In genomic region chr13:5242782-5243181, GRCm38 (mm10) we compare ENCODE assay signal across 17 mouse cellular contexts.
"Had no signal": no experiment of that assay in that cellular context is flagged by ENCODE, and none has a peak within 500 bp of the region (broad histone marks: within the 10 kb centered on the region; RNA-seq: fewer than 3 reads in every experiment).

No protein-coding gene starts in this region.

- H3K9ac ChIP-seq: limb, embryonic 15.5 days; liver, embryonic 12.5 days; lung, embryonic 15.5 days; midbrain, embryonic 15.5 days; neural tube, embryonic 13.5 days had no signal

- H3K27me3 ChIP-seq: limb, embryonic 15.5 days; liver, embryonic 12.5 days; lung, embryonic 15.5 days; megakaryocyte, embryonic 14.5 days; midbrain, embryonic 15.5 days; neural tube, embryonic 13.5 days had no signal

- H3K4me2 ChIP-seq: limb, embryonic 15.5 days; liver, embryonic 12.5 days; lung, embryonic 15.5 days; midbrain, embryonic 11.5 days; midbrain, embryonic 15.5 days; neural tube, embryonic 13.5 days had no signal

- DNase-seq: kidney, postnatal 14 days; layer of hippocampus, adult 9-11 months; layer of hippocampus, postnatal 36 days; lung, postnatal 14 days; retina, postnatal 1 day; right cerebral cortex, postnatal 4 days; spleen, adult 18-20 months; thymus, adult 2 months; thymus, postnatal 25 days had no signal

- H3K9me3 ChIP-seq: limb, embryonic 15.5 days; liver, embryonic 12.5 days; lung, embryonic 15.5 days; midbrain, embryonic 15.5 days; neural tube, embryonic 13.5 days had no signal

- ATAC-seq: liver, embryonic 12.5 days; midbrain, embryonic 15.5 days had no signal

- H3K36me3 ChIP-seq: limb, embryonic 15.5 days; liver, embryonic 12.5 days; lung, embryonic 15.5 days; midbrain, embryonic 15.5 days; neural tube, embryonic 13.5 days had no signal

- H3K4me3 ChIP-seq: limb, embryonic 15.5 days; liver, embryonic 12.5 days; lung, embryonic 15.5 days; megakaryocyte, embryonic 14.5 days; midbrain, embryonic 15.5 days; neural tube, embryonic 13.5 days had no signal

- H3K27ac ChIP-seq: limb, embryonic 15.5 days; liver, embryonic 12.5 days; lung, embryonic 15.5 days; macrophage; midbrain, embryonic 15.5 days; neural tube, embryonic 13.5 days had no signal

- H3K4me1 ChIP-seq: limb, embryonic 15.5 days; liver, embryonic 12.5 days; lung, embryonic 15.5 days; megakaryocyte, embryonic 14.5 days; midbrain, embryonic 15.5 days; neural tube, embryonic 13.5 days had no signal
